Mouse (Mus musculus): ENCODE data around the gene Ppp1r3g. TPM values are rescaled to one million over a fixed set of nuclear protein-coding genes. Genes with fewer than 3 reads are reported as not detected.

Gene Ppp1r3g
- polyA plus RNA-seq, 1 experiment = not detected

- peaks cover 5% of the 10 kb centered on the region; the same call in 1 of the 2 replicates for H3K4me1 ChIP-seq (ENCODE audit: control insufficient read depth, insufficient read depth, insufficient read length, low read length)
- no peaks in the 10 kb centered on the region for H3K36me3 ChIP-seq (ENCODE audit: control insufficient read depth, insufficient read depth, low read length)
- H3K27ac ChIP-seq (ENCODE audit: insufficient read depth, low read depth, low read length) = peak overlapping the region; percentile 26; the same call in 1 of the 2 replicates
- WGBS = 32% methylated on average over 8 of the region's 8 CpGs
- TF ChIP-seq CTCF (IDR thresholded peaks at IDR 0.05; ENCODE audit: extremely low read depth, insufficient read length, insufficient replicate concordance, low read depth, low read length) (no peak), POLR2A (IDR thresholded peaks at IDR 0.05; ENCODE audit: low read depth, low read length) (no peak)
- H3K4me3 ChIP-seq (ENCODE audit: low read depth, low read length) = no peak overlapping the region
- no peaks in the 10 kb centered on the region for H3K27me3 ChIP-seq (ENCODE audit: control insufficient read depth, insufficient read depth, low read length)
Observed at GRCm38 (mm10) chr13:35994067-35994466, 35.4 kb downstream of the Ppp1r3g start.

GRCm38 (mm10) chr13:35995231-35995630, 36.6 kb downstream of the Ppp1r3g start:
- Histone ChIP-seq H3K36me3 (ENCODE audit: control insufficient read depth, insufficient read depth, low read length) (no peaks in the 10 kb centered on the region), H3K27me3 (ENCODE audit: control insufficient read depth, insufficient read depth, low read length) (no peaks in the 10 kb centered on the region), H3K4me1 (ENCODE audit: control insufficient read depth, insufficient read depth, insufficient read length, low read length) (peaks cover 2% of the 10 kb centered on the region; the same call in 1 of the 2 replicates), H3K27ac (ENCODE audit: insufficient read depth, low read depth, low read length) (no peak overlapping the region), H3K4me3 (ENCODE audit: low read depth, low read length) (no peak overlapping the region)
- 78% methylated on average over 3 of the region's 3 CpGs for WGBS
- TF ChIP-seq CTCF (IDR thresholded peaks at IDR 0.05; ENCODE audit: extremely low read depth, insufficient read length, insufficient replicate concordance, low read depth, low read length) = no peak
- no peak for TF ChIP-seq POLR2A (IDR thresholded peaks at IDR 0.05; ENCODE audit: low read depth, low read length)

GRCm38 (mm10) chr13:35995696-35996426, 37.2 kb downstream of the Ppp1r3g start:
- 90% methylated on average over 2 of the region's 2 CpGs for WGBS
- TF ChIP-seq CTCF (IDR thresholded peaks at IDR 0.05; ENCODE audit: extremely low read depth, insufficient read length, insufficient replicate concordance, low read depth, low read length) (no peak), POLR2A (IDR thresholded peaks at IDR 0.05; ENCODE audit: low read depth, low read length) (no peak)
- H3K27me3 ChIP-seq (ENCODE audit: control insufficient read depth, insufficient read depth, low read length) = no peaks in the 10 kb centered on the region
- H3K27ac ChIP-seq (ENCODE audit: insufficient read depth, low read depth, low read length) = no peak overlapping the region
- no peak overlapping the region for H3K4me3 ChIP-seq (ENCODE audit: low read depth, low read length)
- peaks cover 2% of the 10 kb centered on the region; the same call in 1 of the 2 replicates for H3K4me1 ChIP-seq (ENCODE audit: control insufficient read depth, insufficient read depth, insufficient read length, low read length)
- H3K36me3 ChIP-seq (ENCODE audit: control insufficient read depth, insufficient read depth, low read length) = no peaks in the 10 kb centered on the region

GRCm38 (mm10) chr13:35997606-35998005, 39.0 kb downstream of the Ppp1r3g start:
- H3K4me1 ChIP-seq (ENCODE audit: control insufficient read depth, insufficient read depth, insufficient read length, low read length) = peaks cover 2% of the 10 kb centered on the region; the same call in 1 of the 2 replicates
- TF ChIP-seq CTCF (IDR thresholded peaks at IDR 0.05; ENCODE audit: extremely low read depth, insufficient read length, insufficient replicate concordance, low read depth, low read length) (no peak), POLR2A (IDR thresholded peaks at IDR 0.05; ENCODE audit: low read depth, low read length) (no peak)
- H3K36me3 ChIP-seq (ENCODE audit: control insufficient read depth, insufficient read depth, low read length) = no peaks in the 10 kb centered on the region
- H3K4me3 ChIP-seq (ENCODE audit: low read depth, low read length) = no peak overlapping the region
- H3K27ac ChIP-seq (ENCODE audit: insufficient read depth, low read depth, low read length) = no peak overlapping the region
- 95% methylated on average over 4 of the region's 4 CpGs for WGBS
- no peaks in the 10 kb centered on the region for H3K27me3 ChIP-seq (ENCODE audit: control insufficient read depth, insufficient read depth, low read length)

GRCm38 (mm10) chr13:36000798-36001197, 42.2 kb downstream of the Ppp1r3g start:
- H3K4me3 ChIP-seq (ENCODE audit: low read depth, low read length) = no peak overlapping the region
- TF ChIP-seq CTCF (IDR thresholded peaks at IDR 0.05; ENCODE audit: extremely low read depth, insufficient read length, insufficient replicate concordance, low read depth, low read length) = no peak
- no peak for TF ChIP-seq POLR2A (IDR thresholded peaks at IDR 0.05; ENCODE audit: low read depth, low read length)
- no peaks in the 10 kb centered on the region for H3K36me3 ChIP-seq (ENCODE audit: control insufficient read depth, insufficient read depth, low read length)
- no peaks in the 10 kb centered on the region for H3K27me3 ChIP-seq (ENCODE audit: control insufficient read depth, insufficient read depth, low read length)
- no peak overlapping the region for H3K27ac ChIP-seq (ENCODE audit: insufficient read depth, low read depth, low read length)
- H3K4me1 ChIP-seq (ENCODE audit: control insufficient read depth, insufficient read depth, insufficient read length, low read length) = no peaks in the 10 kb centered on the region
- WGBS = 33% methylated on average over 1 of the region's 1 CpGs

GRCm38 (mm10) chr13:36009981-36010380, 51.3 kb downstream of the Ppp1r3g start:
- Histone ChIP-seq H3K4me3 (ENCODE audit: low read depth, low read length) (no peak overlapping the region), H3K4me1 (ENCODE audit: control insufficient read depth, insufficient read depth, insufficient read length, low read length) (no peaks in the 10 kb centered on the region), H3K36me3 (ENCODE audit: control insufficient read depth, insufficient read depth, low read length) (no peaks in the 10 kb centered on the region; the same call in 1 of the 2 replicates), H3K27ac (ENCODE audit: insufficient read depth, low read depth, low read length) (no peak overlapping the region), H3K27me3 (ENCODE audit: control insufficient read depth, insufficient read depth, low read length) (no peaks in the 10 kb centered on the region)
- WGBS = 50% methylated on average over 2 of the region's 2 CpGs
- TF ChIP-seq POLR2A (IDR thresholded peaks at IDR 0.05; ENCODE audit: low read depth, low read length) = no peak
- no peak for TF ChIP-seq CTCF (IDR thresholded peaks at IDR 0.05; ENCODE audit: extremely low read depth, insufficient read length, insufficient replicate concordance, low read depth, low read length)

- H3K36me3 ChIP-seq (ENCODE audit: control insufficient read depth, insufficient read depth, low read length) = no peaks in the 10 kb centered on the region; the same call in 1 of the 2 replicates
- no peaks in the 10 kb centered on the region for H3K27me3 ChIP-seq (ENCODE audit: control insufficient read depth, insufficient read depth, low read length)
- H3K4me3 ChIP-seq (ENCODE audit: low read depth, low read length) = no peak overlapping the region
- WGBS = 50% methylated on average over 3 of the region's 3 CpGs
- H3K27ac ChIP-seq (ENCODE audit: insufficient read depth, low read depth, low read length) = no peak overlapping the region
- TF ChIP-seq POLR2A (IDR thresholded peaks at IDR 0.05; ENCODE audit: low read depth, low read length) (no peak), CTCF (IDR thresholded peaks at IDR 0.05; ENCODE audit: extremely low read depth, insufficient read length, insufficient replicate concordance, low read depth, low read length) (no peak)
- peaks cover 4% of the 10 kb centered on the region; the same call in 1 of the 2 replicates for H3K4me1 ChIP-seq (ENCODE audit: control insufficient read depth, insufficient read depth, insufficient read length, low read length)
Observed at GRCm38 (mm10) chr13:36015636-36016035, 57.0 kb downstream of the Ppp1r3g start.
